Mouse (Mus musculus): ENCODE measurements at regions not wholly inside any gene's neighbourhood (a gene's known extent, or its start where the extent isn't known, plus 50 kb on each side); places are given as distances from the start of the nearest gene placed in this dataset.
"Not testable (repeated sequence)": the region's sequence is repeated elsewhere in the genome, so short reads cannot be mapped to it uniquely, and the experiment has no call there.

GRCm38 (mm10) chr8:46355066-46355465, 60.6 kb upstream of the Helt start:
- DNase-seq, result no peak

- DNase-seq, result not testable (repeated sequence)
These were observed 63.5 kb upstream of the Helt start for GRCm38 (mm10) chr8:46357961-46358360.

- no peak for DNase-seq
These were observed 68.4 kb upstream of the Helt start for GRCm38 (mm10) chr8:46362871-46363306.

GRCm38 (mm10) chr8:46365711-46366110, 71.2 kb upstream of the Helt start:
- no peak for DNase-seq

- no peak for DNase-seq
These were observed 72.7 kb upstream of the Helt start for GRCm38 (mm10) chr8:46367125-46367524.

GRCm38 (mm10) chr8:46374092-46374491, 79.6 kb upstream of the Helt start:
- DNase-seq, result no peak

GRCm38 (mm10) chr8:46375986-46376385, 81.5 kb upstream of the Helt start:
- no peak for DNase-seq

- DNase-seq, result no peak
These were observed 85.9 kb upstream of the Acsl1 start for GRCm38 (mm10) chr8:46384926-46385325.

- DNase-seq, result peak; percentile 23
These were observed 85.0 kb upstream of the Acsl1 start for GRCm38 (mm10) chr8:46385806-46386205.

- DNase-seq, result no peak
These were observed 84.3 kb upstream of the Acsl1 start for GRCm38 (mm10) chr8:46386553-46386952.

GRCm38 (mm10) chr8:46387037-46387436, 83.8 kb upstream of the Acsl1 start:
- DNase-seq, result no peak

- DNase-seq, result no peak
These were observed 82.4 kb upstream of the Acsl1 start for GRCm38 (mm10) chr8:46388421-46388820.

- DNase-seq, result peak; percentile 90
These were observed 80.4 kb upstream of the Acsl1 start for GRCm38 (mm10) chr8:46390431-46390830.

- no peak for DNase-seq
These were observed 79.2 kb upstream of the Acsl1 start for GRCm38 (mm10) chr8:46391678-46392077.

GRCm38 (mm10) chr8:46393296-46393695, 77.5 kb upstream of the Acsl1 start:
- no peak for DNase-seq

- DNase-seq, result no peak
These were observed 76.1 kb upstream of the Acsl1 start for GRCm38 (mm10) chr8:46394750-46395149.

GRCm38 (mm10) chr8:46395348-46395747, 75.5 kb upstream of the Acsl1 start:
- no peak for DNase-seq

- no peak for DNase-seq
These were observed 73.8 kb upstream of the Acsl1 start for GRCm38 (mm10) chr8:46397081-46397480.

GRCm38 (mm10) chr8:46397777-46398176, 73.1 kb upstream of the Acsl1 start:
- DNase-seq, result no peak

GRCm38 (mm10) chr8:46400595-46400994, 70.2 kb upstream of the Acsl1 start:
- DNase-seq, result no peak

GRCm38 (mm10) chr8:46403877-46404560, 66.8 kb upstream of the Acsl1 start:
- DNase-seq, result peak; percentile 34

GRCm38 (mm10) chr8:46408886-46409285, 62.0 kb upstream of the Acsl1 start:
- no peak for DNase-seq

GRCm38 (mm10) chr8:46409296-46409695, 61.5 kb upstream of the Acsl1 start:
- DNase-seq, result no peak

GRCm38 (mm10) chr8:46411877-46412625, 58.8 kb upstream of the Acsl1 start:
- no peak for DNase-seq
